Comparison of ENCODE assay signal across 8 mouse cellular contexts in the genomic region with DNA sequence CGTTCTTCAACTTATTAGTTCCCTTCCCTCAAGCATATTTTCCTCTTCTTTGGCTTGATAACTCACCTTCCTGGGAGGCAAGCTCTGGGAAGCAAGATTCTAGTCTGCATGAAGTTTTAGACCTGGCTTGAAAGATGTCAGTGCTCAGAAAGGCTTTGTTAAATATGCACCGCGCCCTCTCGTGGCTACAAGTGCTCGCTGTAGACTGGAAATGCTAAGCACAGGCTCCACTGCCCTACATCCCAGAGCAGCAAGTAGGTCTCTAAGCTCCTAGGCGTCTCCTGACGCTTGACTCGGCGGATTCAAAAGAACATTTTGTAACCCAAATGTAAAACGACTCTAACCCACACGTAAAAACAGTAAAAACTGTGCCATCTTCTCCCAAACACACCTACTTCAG. TPM values are rescaled to one million over a fixed set of nuclear protein-coding genes. Genes with fewer than 3 reads are reported as not detected.
DNase-seq lines count a peak whose midpoint lies in the region; ATAC-seq and TF ChIP-seq lines count a peak whose summit lies in the region.

No protein-coding gene starts in this region.

- no peak overlapping the region for H3K9ac ChIP-seq in liver, embryonic 11.5 days (ENCODE audit: low read depth, low read length)
- no peak overlapping the region for H3K9ac ChIP-seq in intestine, embryonic 15.5 days
- no peak overlapping the region for H3K9ac ChIP-seq in midbrain, postnatal 0 days (replicated peaks; ENCODE audit: low read length, poor library complexity, severe bottlenecking)

- 6% methylated on average over 11 of the region's 11 CpGs for WGBS in liver, embryonic 11.5 days
- WGBS in intestine, embryonic 15.5 days = 5% methylated on average over 11 of the region's 11 CpGs
- WGBS in midbrain, postnatal 0 days = 2% methylated on average over 11 of the region's 11 CpGs

- no peak overlapping the region for H3K4me3 ChIP-seq in liver, embryonic 11.5 days (ENCODE audit: low read depth, low read length)
- H3K4me3 ChIP-seq in intestine, embryonic 15.5 days (replicated peaks) = no peak overlapping the region
- no peak overlapping the region for H3K4me3 ChIP-seq in midbrain, postnatal 0 days (ENCODE audit: low read depth, low read length)

- H3K36me3 ChIP-seq in liver, embryonic 11.5 days (ENCODE audit: control insufficient read depth, insufficient read depth, low read length) = no peaks in the 10 kb centered on the region
- H3K36me3 ChIP-seq in intestine, embryonic 15.5 days = no peaks in the 10 kb centered on the region
- H3K36me3 ChIP-seq in midbrain, postnatal 0 days (ENCODE audit: insufficient read depth, low read length) = no peaks in the 10 kb centered on the region

- no peak overlapping the region for H3K4me2 ChIP-seq in liver, embryonic 11.5 days
- no peak overlapping the region for H3K4me2 ChIP-seq in intestine, embryonic 15.5 days (replicated peaks)
- H3K4me2 ChIP-seq in midbrain, postnatal 0 days (ENCODE audit: low read depth, low read length, poor library complexity, severe bottlenecking) = no peak overlapping the region

- H3K4me1 ChIP-seq in liver, embryonic 11.5 days (replicated peaks; ENCODE audit: control insufficient read depth, insufficient read depth, low read length) = no peaks in the 10 kb centered on the region
- no peaks in the 10 kb centered on the region for H3K4me1 ChIP-seq in intestine, embryonic 15.5 days (replicated peaks)
- no peaks in the 10 kb centered on the region; the same call in 1 of the 2 replicates for H3K4me1 ChIP-seq in midbrain, postnatal 0 days (ENCODE audit: insufficient read depth, low read length)

- intact Hi-C loops in left cerebral cortex, postnatal 10 days (cut with DNase I) = loop anchor here (2.0 to 5.0 kb wide), 2 partner anchors 81 to 90 kb away; no protein-coding TSS in a partner anchor

- ATAC-seq in liver, embryonic 11.5 days (replicated peaks; ENCODE audit: low FRiP score) = no peak
- ATAC-seq in intestine, embryonic 15.5 days = peak; percentile 78
- no peak for ATAC-seq in midbrain, postnatal 0 days (ENCODE audit: low FRiP score)

- H3K9me3 ChIP-seq in liver, embryonic 11.5 days (ENCODE audit: control insufficient read depth, low read length) = no peaks in the 10 kb centered on the region
- H3K9me3 ChIP-seq in intestine, embryonic 15.5 days = no peaks in the 10 kb centered on the region
- no peaks in the 10 kb centered on the region for H3K9me3 ChIP-seq in midbrain, postnatal 0 days (ENCODE audit: low read length)

- no peaks in the 10 kb centered on the region; the same call in 1 of the 2 replicates for H3K27me3 ChIP-seq in liver, embryonic 11.5 days (replicated peaks; ENCODE audit: control insufficient read depth, insufficient read depth, low read length)
- no peaks in the 10 kb centered on the region for H3K27me3 ChIP-seq in intestine, embryonic 15.5 days (replicated peaks)
- no peaks in the 10 kb centered on the region for H3K27me3 ChIP-seq in midbrain, postnatal 0 days (ENCODE audit: insufficient read depth, low read length)

- peak; percentile 58 for DNase-seq in liver
- DNase-seq in liver, embryonic 11.5 days (ENCODE audit: low spot score) = no peak
- peak; percentile 65 for DNase-seq in cerebellum, adult 9-10 months
- DNase-seq in frontal cortex, postnatal 14 days (ENCODE audit: low spot score in 2 of 2) = peak; percentile 70 to 78
- DNase-seq in left cerebral cortex, postnatal 10 days (ENCODE audit: extremely low spot score in 1 of 2, low spot score in 2 of 2) = peak; percentile 81
- peak; percentile 92 for DNase-seq in midbrain, postnatal 0 days (ENCODE audit: low spot score)
- peak; percentile 55 to 58 for DNase-seq in spleen, postnatal 36 days (ENCODE audit: low spot score in 2 of 2)

- no peak overlapping the region for H3K27ac ChIP-seq in liver, embryonic 11.5 days (ENCODE audit: low read depth, low read length)
- H3K27ac ChIP-seq in intestine, embryonic 15.5 days = no peak overlapping the region
- no peak overlapping the region for H3K27ac ChIP-seq in midbrain, postnatal 0 days (ENCODE audit: low read depth, low read length)

- peak; percentile 89 for TF ChIP-seq CTCF in midbrain, postnatal 0 days (IDR thresholded peaks at IDR 0.05)

RNA-seq across cellular contexts. Expression of a gene that starts 44.3 kb away (rescaled TPM):
- polyA plus RNA-seq in liver, embryonic 11.5 days (2014; fragmentation: Nextera tagmentation; extraction: Ambion mirVana) = not detected in 2 replicates
- polyA plus RNA-seq in intestine, embryonic 15.5 days (2015; fragmentation: Nextera tagmentation; extraction: Ambion mirVana) = 0.47 and 0.55 TPM in 2 replicates
- not detected for total RNA-seq in left cerebral cortex, postnatal 10 days (2021)
- not detected in 2 replicates for total RNA-seq in midbrain, postnatal 0 days (2014; rRNA removed)
- not detected in 2 replicates for polyA plus RNA-seq in midbrain, postnatal 0 days (2015; fragmentation: Nextera tagmentation; extraction: Ambion mirVana)
